Mouse (Mus musculus) limb, embryonic 14.5 days (tissue): ENCODE results near the gene Bpifb9a. TPM values are rescaled to one million over a fixed set of nuclear protein-coding genes. Genes with fewer than 3 reads are reported as not detected.
"Not testable (repeated sequence)": the region's sequence is repeated elsewhere in the genome, so short reads cannot be mapped to it uniquely, and the experiment has no call there.

ENCODE experiments used
- ATAC-seq: fragments of 200-750 bp; cut with Nextera tagmentation; 2 replicates; pipeline ENCODE4 v1.8.0; 2017; ENCODE audit warnings: low read depth, moderate number of reproducible peaks, moderate TSS enrichment; ENCODE audit not compliant: low FRiP score
- DNase-seq: peaks from one replicate; pipeline ENCODE4 v3.0.0-alpha.2; 2015; ENCODE audit warnings: low spot score
- H3K27ac ChIP-seq: fragments of 300-500 bp; sonication (generic); replicated peaks from 2 replicates; pipeline ENCODE4 v1.5.1; 2014; ENCODE audit warnings: low read depth, mild to moderate bottlenecking, low read length, moderate library complexity, mixed read lengths
- H3K27me3 ChIP-seq: fragments of 300-500 bp; sonication (generic); 2 replicates; pipeline ENCODE4 v1.6.1; 2014; ENCODE audit warnings: low read length, mixed read lengths; ENCODE audit not compliant: control insufficient read depth, insufficient read depth
- H3K36me3 ChIP-seq: fragments of 300-500 bp; sonication (generic); 2 replicates; pipeline ENCODE4 v1.6.1; 2014; ENCODE audit warnings: mild to moderate bottlenecking, low read length, moderate library complexity, mixed read lengths; ENCODE audit not compliant: control insufficient read depth, insufficient read depth
- H3K4me1 ChIP-seq: fragments of 300-500 bp; sonication (generic); 2 replicates; pipeline ENCODE4 v1.6.1; 2014; ENCODE audit warnings: antibody characterized with exemption, low read length, mixed read lengths; ENCODE audit not compliant: control insufficient read depth, insufficient read depth
- H3K4me2 ChIP-seq: fragments of 300-500 bp; sonication (generic); replicated peaks from 2 replicates; pipeline ENCODE4 v1.6.1; 2014; ENCODE audit warnings: low read depth, mild to moderate bottlenecking, low read length, moderate library complexity; ENCODE audit not compliant: severe bottlenecking
- H3K4me3 ChIP-seq: fragments of 300-500 bp; sonication (generic); replicated peaks from 2 replicates; pipeline ENCODE4 v1.5.1; 2014; ENCODE audit warnings: low read length
- H3K9ac ChIP-seq: fragments of 300-500 bp; sonication (generic); 2 replicates; pipeline ENCODE4 v1.6.1; 2014; ENCODE audit warnings: mild to moderate bottlenecking, low read depth, low read length, moderate library complexity; ENCODE audit not compliant: severe bottlenecking
- H3K9me3 ChIP-seq: fragments of 300-500 bp; sonication (generic); 2 replicates; pipeline ENCODE4 v1.6.1; 2016; ENCODE audit warnings: low read length; ENCODE audit not compliant: control insufficient read depth
- POLR2A ChIP-seq: fragments of 200-500 bp; IDR thresholded peaks from 2 replicates; pipeline ENCODE4 v1.8.0; 2012; ENCODE audit warnings: inconsistent platforms, mild to moderate bottlenecking, moderate library complexity, borderline replicate concordance; ENCODE audit not compliant: insufficient read depth, insufficient read length; ENCODE audit errors: extremely low read depth
- WGBS: fragments of 180-500 bp; shearing (Covaris S2); extraction: QIAGEN DNeasy Blood & Tissue Kit; methylation state at CpG from one replicate; pipeline ENCODE4 v1.1.7; 2014; 5-methylcytosine and 5-hydroxymethylcytosine counted together
- polyA plus RNA-seq, 2 experiments: library from polyadenylated mRNA; depleted of rRNA in 1 of 2; stranded (reverse) in 1 of 2; unstranded in 1 of 2; fragments of >200 nt; fragmentation: Nextera tagmentation in 1 of 2; extraction: Ambion mirVana in 1 of 2; gene quantifications; 2 replicates each; pipeline versions ENCODE4 v1.2.1 to v1.2.3; 2012 to 2014

Bpifb9a gene
- polyA plus RNA-seq, 2 experiments = not detected

GRCm38 (mm10) chr2:154240771-154241170 lies 16.9 kb upstream of the Bpifb9a start:
- Histone ChIP-seq H3K4me1 (no peaks in the 10 kb centered on the region), H3K4me3 (no peak overlapping the region), H3K36me3 (no peaks in the 10 kb centered on the region), H3K9me3 (no peaks in the 10 kb centered on the region), H3K9ac (no peak overlapping the region), H3K4me2 (no peak overlapping the region), H3K27me3 (no peaks in the 10 kb centered on the region), H3K27ac (no peak overlapping the region)
- DNase-seq (no peak), ATAC-seq (no peak)
- TF ChIP-seq POLR2A = no peak
- WGBS = 83% methylated on average over 6 of the region's 6 CpGs

- not testable (repeated sequence) for H3K9me3 ChIP-seq, ATAC-seq, DNase-seq, H3K27ac ChIP-seq, H3K36me3 ChIP-seq, H3K4me2 ChIP-seq, H3K4me1 ChIP-seq, H3K27me3 ChIP-seq, H3K4me3 ChIP-seq, H3K9ac ChIP-seq
- 96% methylated on average over 10 of the region's 12 CpGs for WGBS
These were observed 14.9 kb upstream of the Bpifb9a start for GRCm38 (mm10) chr2:154242726-154243125.

GRCm38 (mm10) chr2:154243356-154244036 lies 14.2 kb upstream of the Bpifb9a start:
- H3K9me3 ChIP-seq = no peaks in the 10 kb centered on the region
- H3K4me2 ChIP-seq = no peak overlapping the region
- H3K4me1 ChIP-seq = no peaks in the 10 kb centered on the region
- 85% methylated on average over 10 of the region's 10 CpGs for WGBS
- no peak for TF ChIP-seq POLR2A
- no peak overlapping the region for H3K4me3 ChIP-seq
- ATAC-seq = no peak
- no peaks in the 10 kb centered on the region for H3K27me3 ChIP-seq
- no peak overlapping the region for H3K9ac ChIP-seq
- no peak for DNase-seq
- H3K27ac ChIP-seq = no peak overlapping the region
- no peaks in the 10 kb centered on the region for H3K36me3 ChIP-seq

GRCm38 (mm10) chr2:154245322-154245721 lies 12.3 kb upstream of the Bpifb9a start:
- no peak overlapping the region for H3K4me2 ChIP-seq
- no peak overlapping the region for H3K9ac ChIP-seq
- TF ChIP-seq POLR2A = no peak
- H3K27ac ChIP-seq = no peak overlapping the region
- no peak for DNase-seq
- no peak for ATAC-seq
- no peaks in the 10 kb centered on the region for H3K9me3 ChIP-seq
- no peaks in the 10 kb centered on the region for H3K4me1 ChIP-seq
- H3K36me3 ChIP-seq = no peaks in the 10 kb centered on the region
- no peaks in the 10 kb centered on the region for H3K27me3 ChIP-seq
- WGBS = 92% methylated on average over 5 of the region's 5 CpGs
- no peak overlapping the region for H3K4me3 ChIP-seq

GRCm38 (mm10) chr2:154255254-154255653 lies 2.4 kb upstream of the Bpifb9a start:
- not testable (repeated sequence) for H3K4me2 ChIP-seq, H3K4me3 ChIP-seq, H3K36me3 ChIP-seq, ATAC-seq, H3K9me3 ChIP-seq, H3K27ac ChIP-seq, DNase-seq, H3K4me1 ChIP-seq, H3K9ac ChIP-seq, H3K27me3 ChIP-seq
- whole genome bisulfite sequencing = 94% methylated on average over 2 of the region's 4 CpGs

GRCm38 (mm10) chr2:154255770-154256169 lies 1.9 kb upstream of the Bpifb9a start:
- ATAC-seq (no peak), DNase-seq (no peak)
- Histone ChIP-seq H3K4me2 (no peak overlapping the region), H3K36me3 (no peaks in the 10 kb centered on the region), H3K9me3 (no peaks in the 10 kb centered on the region), H3K27ac (no peak overlapping the region), H3K9ac (no peak overlapping the region), H3K4me1 (no peaks in the 10 kb centered on the region), H3K27me3 (no peaks in the 10 kb centered on the region), H3K4me3 (no peak overlapping the region)
- TF ChIP-seq POLR2A = no peak
- WGBS = 86% methylated on average over 4 of the region's 4 CpGs

GRCm38 (mm10) chr2:154264397-154264796 lies 6.7 kb downstream of the Bpifb9a start:
- not testable (repeated sequence) for H3K36me3 ChIP-seq, H3K27ac ChIP-seq, DNase-seq, H3K9me3 ChIP-seq, H3K4me3 ChIP-seq, H3K4me2 ChIP-seq, H3K4me1 ChIP-seq, H3K27me3 ChIP-seq, ATAC-seq, H3K9ac ChIP-seq
- 94% methylated on average over 2 of the region's 3 CpGs for WGBS

- not testable (repeated sequence) for H3K4me2 ChIP-seq, H3K36me3 ChIP-seq, H3K4me3 ChIP-seq, H3K4me1 ChIP-seq, H3K27ac ChIP-seq, ATAC-seq, H3K9me3 ChIP-seq, H3K9ac ChIP-seq, DNase-seq, H3K27me3 ChIP-seq
- 95% methylated on average over 3 of the region's 3 CpGs for WGBS
These were observed 34.2 kb downstream of the Bpifb9a start for GRCm38 (mm10) chr2:154291866-154292265.
